Mouse (Mus musculus) cerebellum, adult 9-11 months (tissue): ENCODE results near the gene Tmem95.
"Not testable (repeated sequence)": the region's sequence is repeated elsewhere in the genome, so short reads cannot be mapped to it uniquely, and the experiment has no call there.

Source experiments
- DNase-seq: peaks from one replicate; pipeline ENCODE4 v3.0.0; 2022

Tmem95 gene

GRCm38 (mm10) chr11:69879711-69880110, 1.9 kb upstream of the Tmem95 start:
- no peak for DNase-seq

GRCm38 (mm10) chr11:69878952-69879351, 1.1 kb upstream of the Tmem95 start:
- DNase-seq: no peak

- no peak for DNase-seq
Measured at GRCm38 (mm10) chr11:69878399-69878798, 581 bp upstream of the Tmem95 start.

- peak; percentile 83 for DNase-seq
Measured at GRCm38 (mm10) chr11:69876867-69877266, 951 bp downstream of the Tmem95 start.

GRCm38 (mm10) chr11:69876186-69876585, 1.6 kb downstream of the Tmem95 start:
- DNase-seq: no peak

- DNase-seq: no peak
Measured at GRCm38 (mm10) chr11:69872451-69872850, 5.4 kb downstream of the Tmem95 start.

GRCm38 (mm10) chr11:69871822-69872221, 6.0 kb downstream of the Tmem95 start:
- no peak for DNase-seq

GRCm38 (mm10) chr11:69870289-69871069, 7.3 kb downstream of the Tmem95 start:
- DNase-seq: no peak

- DNase-seq: no peak
Measured at GRCm38 (mm10) chr11:69867335-69867734, 10.5 kb downstream of the Tmem95 start.

- DNase-seq: no peak
Measured at GRCm38 (mm10) chr11:69865561-69865960, 12.3 kb downstream of the Tmem95 start.

GRCm38 (mm10) chr11:69864138-69864860, 13.5 kb downstream of the Tmem95 start:
- DNase-seq: no peak

- DNase-seq: not testable (repeated sequence)
Measured at GRCm38 (mm10) chr11:69863729-69864128, 14.1 kb downstream of the Tmem95 start.

GRCm38 (mm10) chr11:69858113-69858998, 19.5 kb downstream of the Tmem95 start, which contains the start of gene Tnk1:
TSS of gene Tnk1 (minus strand) at chr11:69858730.
- no peak for DNase-seq

- DNase-seq: peak; percentile 63
Measured at GRCm38 (mm10) chr11:69855347-69855746, 22.5 kb downstream of the Tmem95 start.

GRCm38 (mm10) chr11:69854680-69855079, 23.1 kb downstream of the Tmem95 start:
- DNase-seq: no peak

GRCm38 (mm10) chr11:69853994-69854393, 23.8 kb downstream of the Tmem95 start:
- no peak for DNase-seq

- DNase-seq: no peak
Measured at GRCm38 (mm10) chr11:69850754-69851153, 27.1 kb downstream of the Tmem95 start.

- no peak for DNase-seq
Measured at GRCm38 (mm10) chr11:69849884-69850283, 27.9 kb downstream of the Tmem95 start.

- DNase-seq: peak; percentile 15
Measured at GRCm38 (mm10) chr11:69849128-69849527, 28.7 kb downstream of the Tmem95 start.

- DNase-seq: peak; percentile 86
Measured at GRCm38 (mm10) chr11:69848021-69848420, 29.8 kb downstream of the Tmem95 start.

- DNase-seq: peak; percentile 62
Measured at GRCm38 (mm10) chr11:69846738-69847688, 30.8 kb downstream of the Tmem95 start.

- peak; percentile 93 for DNase-seq
Measured at GRCm38 (mm10) chr11:69846198-69846680, 31.6 kb downstream of the Tmem95 start, which contains the start of gene Plscr3. TSS of gene Plscr3 (plus strand) at chr11:69846376.
